In the genomic region with DNA sequence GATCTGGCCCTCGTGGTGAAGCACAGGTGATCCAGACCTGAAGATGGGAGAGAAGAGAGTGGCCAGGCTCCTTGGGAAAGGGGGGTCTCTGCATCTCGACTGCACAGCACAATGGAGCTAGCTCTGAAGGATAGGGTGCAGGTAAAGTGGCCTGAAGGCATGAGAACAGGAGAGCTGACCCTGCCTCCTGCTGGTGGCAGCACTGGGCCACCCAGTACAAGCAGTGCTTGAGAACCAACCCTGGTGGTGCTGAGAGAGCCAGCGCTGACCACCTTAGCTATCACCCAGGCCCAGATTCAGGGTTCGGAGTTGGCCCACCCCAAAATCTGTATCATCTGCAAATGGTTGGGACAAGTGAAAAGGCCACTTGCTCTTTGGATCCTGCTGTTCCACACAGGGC, we compare ENCODE assay signal across 26 mouse cellular contexts.
DNase-seq lines count a peak whose midpoint lies in the region; ATAC-seq and TF ChIP-seq lines count a peak whose summit lies in the region.
"Had no signal": no experiment of that assay in that cellular context is flagged by ENCODE, and none has a peak within 500 bp of the region (broad histone marks: within the 10 kb centered on the region; RNA-seq: fewer than 3 reads in every experiment).

No protein-coding gene starts in this region.

- no peak overlapping the region for H3K9ac ChIP-seq in kidney, embryonic 15.5 days
- H3K9ac ChIP-seq: embryonic facial prominence, embryonic 12.5 days; heart, embryonic 12.5 days; hindbrain, embryonic 14.5 days; liver, embryonic 15.5 days; midbrain, embryonic 12.5 days had no signal

- WGBS in spleen, adult 2 months = 89% methylated on average over 4 of the region's 4 CpGs
- WGBS in kidney, embryonic 15.5 days = 79% methylated on average over 4 of the region's 4 CpGs

- no peaks in the 10 kb centered on the region for H3K36me3 ChIP-seq in spleen, adult 2 months (ENCODE audit: control insufficient read depth, insufficient read depth, low read length)
- no peaks in the 10 kb centered on the region for H3K36me3 ChIP-seq in splenic B cell, adult 2 months (ENCODE audit: control insufficient read depth, insufficient read depth, low read length, poor library complexity, severe bottlenecking)
- H3K36me3 ChIP-seq in kidney, embryonic 15.5 days = no peaks in the 10 kb centered on the region
- H3K36me3 ChIP-seq: embryonic facial prominence, embryonic 12.5 days; heart, embryonic 12.5 days; liver, embryonic 15.5 days; midbrain, embryonic 12.5 days had no signal

- TF ChIP-seq CTCF in spleen, adult 2 months (IDR thresholded peaks at IDR 0.05; ENCODE audit: extremely low read depth, insufficient read depth, insufficient read length, insufficient replicate concordance) = peak; percentile 24; the same call in 1 of the 2 replicates

- H3K27ac ChIP-seq in spleen, adult 2 months (ENCODE audit: insufficient read depth, low read length) = no peak overlapping the region
- H3K27ac ChIP-seq in kidney, embryonic 15.5 days = no peak overlapping the region
- H3K27ac ChIP-seq: embryonic facial prominence, embryonic 12.5 days; gastrocnemius, adult 2 months; heart, adult 2 months; hindbrain, embryonic 14.5 days; liver, embryonic 15.5 days; midbrain, embryonic 12.5 days had no signal

- no peak overlapping the region for H3K4me3 ChIP-seq in spleen, adult 2 months (ENCODE audit: extremely low read depth, insufficient read depth, insufficient read length)
- H3K4me3 ChIP-seq in kidney, embryonic 15.5 days (replicated peaks) = no peak overlapping the region
- H3K4me3 ChIP-seq: embryonic facial prominence, embryonic 12.5 days; gastrocnemius, adult 2 months; heart, adult 2 months; heart, embryonic 12.5 days; liver, embryonic 15.5 days; midbrain, embryonic 12.5 days had no signal

- no peaks in the 10 kb centered on the region for H3K27me3 ChIP-seq in spleen, adult 2 months (ENCODE audit: control insufficient read depth, insufficient read depth, low read length)
- H3K27me3 ChIP-seq in splenic B cell, adult 2 months (ENCODE audit: control insufficient read depth, insufficient read depth, low read length, poor library complexity, severe bottlenecking) = no peaks in the 10 kb centered on the region
- H3K27me3 ChIP-seq in kidney, embryonic 15.5 days = no peaks in the 10 kb centered on the region
- H3K27me3 ChIP-seq: embryonic facial prominence, embryonic 12.5 days; heart, embryonic 12.5 days; liver, embryonic 15.5 days; midbrain, embryonic 12.5 days had no signal

- peak; percentile 51 for DNase-seq in CD4-positive, CD25-positive, alpha-beta regulatory T cell, adult 2 months (ENCODE audit: low read depth, low spot score)
- peak in 1 of 2 experiments; percentile 17 for DNase-seq in spleen, adult 2 months (ENCODE audit: low read depth in 1 of 2, low spot score in 2 of 2)
- DNase-seq in spleen, postnatal 10 days (ENCODE audit: low spot score in 2 of 2) = no peak
- peak; percentile 17 to 24 for DNase-seq in B cell, adult 2 months
- DNase-seq in splenic B cell, adult 2 months (ENCODE audit: low read depth, low spot score) = peak; percentile 45
- DNase-seq in c-Kit-positive CD71-positive TER-119-positive erythroid progenitor cells, embryonic 14.5 days (ENCODE audit: low spot score) = no peak
- DNase-seq: adrenal gland, postnatal 14 days; cerebellum, adult 11-12 months; cerebellum, adult 9-11 months; embryo, embryonic 11 days; gastrocnemius, adult 2 months; heart, adult 2 months; kidney, adult 11 months; kidney, postnatal 4 days; left cerebral cortex, postnatal 4 days; lung, postnatal 36 days had no signal

- H3K4me2 ChIP-seq in kidney, embryonic 15.5 days = no peak overlapping the region
- H3K4me2 ChIP-seq: embryonic facial prominence, embryonic 12.5 days; heart, embryonic 12.5 days; hindbrain, embryonic 14.5 days; liver, embryonic 15.5 days; midbrain, embryonic 12.5 days had no signal

- peaks cover 9% of the 10 kb centered on the region; the same call in 1 of the 2 replicates for H3K4me1 ChIP-seq in spleen, adult 2 months (ENCODE audit: control insufficient read depth, insufficient read depth, insufficient read length)
- H3K4me1 ChIP-seq in kidney, embryonic 15.5 days = no peaks in the 10 kb centered on the region
- H3K4me1 ChIP-seq: embryonic facial prominence, embryonic 12.5 days; heart, embryonic 12.5 days; liver, embryonic 15.5 days; midbrain, embryonic 12.5 days had no signal

- H3K9me3 ChIP-seq in kidney, embryonic 15.5 days (replicated peaks) = no peaks in the 10 kb centered on the region
- H3K9me3 ChIP-seq: embryonic facial prominence, embryonic 12.5 days; liver, embryonic 15.5 days; midbrain, embryonic 12.5 days had no signal

- ATAC-seq in CD4-positive, CD25-positive, alpha-beta regulatory T cell, adult 4 months = no peak
- no peak for ATAC-seq in kidney, embryonic 15.5 days (replicated peaks; ENCODE audit: low FRiP score)
- ATAC-seq: forebrain, embryonic 16.5 days; inflammation-experienced regulatory T-cells, adult 6 months; Patski had no signal

- TF ChIP-seq POLR2A in spleen, adult 2 months (IDR thresholded peaks at IDR 0.05; ENCODE audit: low read depth, low read length) = no peak

Comparison
In these comparisons a context has a peak if more than half of its experiments do, and no peak if none do; other contexts are left out.
1. DNase-seq: peak in CD4-positive, CD25-positive, alpha-beta regulatory T cell, adult 2 months (single experiment), B cell, adult 2 months (2 of 2) and splenic B cell, adult 2 months (single experiment); none in spleen, postnatal 10 days (0 of 2) and c-Kit-positive CD71-positive TER-119-positive erythroid progenitor cells, embryonic 14.5 days (single experiment).